Mouse (Mus musculus) forebrain, embryonic 15.5 days (tissue): ENCODE measurements around the gene Iqsec1. TPM values are rescaled to one million over a fixed set of nuclear protein-coding genes. Genes with fewer than 3 reads are reported as not detected.

Experiments used
- ATAC-seq: fragments of 200-750 bp; cut with Nextera tagmentation; replicated peaks from 2 replicates; pipeline ENCODE4 v1.8.0; 2017; ENCODE audit warnings: mild to moderate bottlenecking, moderate TSS enrichment, moderate library complexity
- H3K27ac ChIP-seq: fragments of 300-500 bp; sonication (generic); replicated peaks from 2 replicates; pipeline ENCODE4 v1.5.1; 2015; ENCODE audit warnings: mild to moderate bottlenecking, inconsistent platforms
- H3K27me3 ChIP-seq: fragments of 300-500 bp; sonication (generic); 2 replicates; pipeline ENCODE4 v1.6.1; 2015; ENCODE audit warnings: inconsistent platforms
- H3K36me3 ChIP-seq: fragments of 300-500 bp; sonication (generic); 2 replicates; pipeline ENCODE4 v1.6.1; 2015; ENCODE audit warnings: mild to moderate bottlenecking, inconsistent platforms
- H3K4me1 ChIP-seq: fragments of 300-500 bp; sonication (generic); 2 replicates; pipeline ENCODE4 v1.6.1; 2015; ENCODE audit warnings: inconsistent platforms
- H3K4me2 ChIP-seq: fragments of 300-500 bp; sonication (generic); replicated peaks from 2 replicates; pipeline ENCODE4 v1.6.1; 2015; ENCODE audit warnings: mild to moderate bottlenecking, inconsistent platforms
- H3K4me3 ChIP-seq: fragments of 300-500 bp; sonication (generic); 2 replicates; pipeline ENCODE4 v1.5.1; 2015; ENCODE audit warnings: mild to moderate bottlenecking, inconsistent platforms
- H3K9ac ChIP-seq: fragments of 300-500 bp; sonication (generic); replicated peaks from 2 replicates; pipeline ENCODE4 v1.6.1; 2015; ENCODE audit warnings: mild to moderate bottlenecking, inconsistent platforms
- H3K9me3 ChIP-seq: fragments of 300-500 bp; sonication (generic); 2 replicates; pipeline ENCODE4 v1.6.1; 2016; ENCODE audit warnings: inconsistent platforms
- WGBS: fragments of 180-500 bp; shearing (Covaris S2); methylation state at CpG from one replicate; pipeline ENCODE4 v1.1.7; 2015; ENCODE audit warnings: mixed read lengths; 5-methylcytosine and 5-hydroxymethylcytosine counted together
- polyA plus RNA-seq: library from polyadenylated mRNA; unstranded; fragments of >200 nt; fragmentation: Nextera tagmentation; extraction: Ambion mirVana; gene quantifications from 2 replicates; pipeline ENCODE4 v1.2.1, GENCODE M21; 2015

Gene Iqsec1
- polyA plus RNA-seq, 1 experiment from 2014 or later: 16.3 TPM

DNA sequence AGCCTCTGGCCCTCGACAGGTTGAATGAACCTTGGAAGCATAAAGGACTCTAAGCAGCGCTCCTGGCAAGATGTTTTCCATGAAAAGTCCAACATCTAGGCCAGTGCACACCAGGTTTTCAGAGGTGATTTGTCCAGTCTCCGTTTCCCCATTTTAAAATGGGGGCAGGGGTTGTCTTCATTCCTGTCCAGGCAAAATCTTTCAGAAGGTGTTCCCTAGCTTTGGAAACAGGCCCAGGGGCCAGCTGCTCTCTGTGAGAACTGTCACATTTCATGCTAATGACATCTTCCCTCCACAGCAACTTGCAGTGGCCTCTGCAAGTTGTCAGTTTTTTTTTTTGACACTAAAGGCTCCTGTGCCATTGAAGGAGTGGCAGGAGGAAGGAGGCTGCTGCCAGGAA lies 180.4 kb downstream of the Iqsec1 start:
- peak overlapping the region; percentile 50 for H3K4me2 ChIP-seq
- no peak overlapping the region for H3K4me3 ChIP-seq
- 33% methylated on average over 3 of the region's 3 CpGs for whole genome bisulfite sequencing
- ATAC-seq: no peak
- H3K9me3 ChIP-seq: no peaks in the 10 kb centered on the region
- no peak overlapping the region for H3K27ac ChIP-seq
- peaks cover 54% of the 10 kb centered on the region for H3K4me1 ChIP-seq
- no peaks in the 10 kb centered on the region for H3K36me3 ChIP-seq
- peak overlapping the region; percentile 9; the same call in 1 of the 2 replicates for H3K9ac ChIP-seq
- H3K27me3 ChIP-seq: no peaks in the 10 kb centered on the region

DNA sequence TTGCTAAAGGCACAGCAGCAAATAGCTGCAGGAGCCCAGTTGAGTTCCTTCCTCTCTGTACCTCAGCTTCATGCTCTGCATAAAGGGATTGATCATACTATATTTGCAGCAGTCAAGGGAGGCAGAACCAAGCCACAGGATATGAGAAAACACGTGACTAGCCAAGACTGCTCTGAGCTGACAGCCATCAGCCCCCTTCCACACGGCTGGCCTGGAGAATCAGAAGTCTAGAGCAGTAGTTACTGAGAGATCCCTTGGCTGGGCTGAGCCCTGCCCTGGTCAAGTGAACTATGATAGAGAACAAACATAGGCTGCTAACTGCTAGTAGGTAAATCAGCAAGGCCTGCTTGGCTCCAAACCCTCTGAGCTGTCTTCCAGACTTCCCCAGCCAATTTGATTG lies 180.9 kb downstream of the Iqsec1 start:
- no peak for ATAC-seq
- H3K4me1 ChIP-seq: peaks cover 56% of the 10 kb centered on the region
- H3K27me3 ChIP-seq: no peaks in the 10 kb centered on the region
- no peak overlapping the region for H3K9ac ChIP-seq
- no peak overlapping the region for H3K27ac ChIP-seq
- H3K4me2 ChIP-seq: peak overlapping the region; percentile 50; the same call in 1 of the 2 replicates
- 42% methylated on average over 2 of the region's 2 CpGs for WGBS
- H3K4me3 ChIP-seq: no peak overlapping the region
- no peaks in the 10 kb centered on the region for H3K9me3 ChIP-seq
- H3K36me3 ChIP-seq: no peaks in the 10 kb centered on the region

DNA sequence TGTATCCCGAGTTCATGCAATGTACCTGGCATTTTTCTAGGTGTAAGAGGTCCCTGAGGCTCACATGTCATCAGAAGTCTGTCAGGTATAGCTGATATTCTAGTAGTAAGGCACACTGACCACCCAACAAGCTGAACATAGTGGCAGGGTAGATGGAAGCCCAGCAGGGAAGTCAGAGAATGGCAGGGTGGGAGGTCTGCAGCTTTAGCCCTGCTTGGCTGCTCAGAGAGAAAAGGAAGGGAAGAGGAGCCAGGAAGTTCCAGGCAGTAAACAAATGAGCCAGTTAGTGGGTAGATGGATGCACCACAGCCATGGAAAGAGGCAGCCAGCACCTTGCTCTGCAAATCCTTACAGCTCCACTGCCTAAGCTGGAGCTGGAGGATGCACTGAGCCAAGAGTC lies 181.7 kb downstream of the Iqsec1 start:
- Histone ChIP-seq H3K36me3 (no peaks in the 10 kb centered on the region), H3K4me2 (no peak overlapping the region), H3K9ac (no peak overlapping the region), H3K9me3 (no peaks in the 10 kb centered on the region), H3K27me3 (no peaks in the 10 kb centered on the region), H3K4me1 (peaks cover 59% of the 10 kb centered on the region), H3K27ac (no peak overlapping the region), H3K4me3 (no peak overlapping the region)
- WGBS: 69% methylated on average over 1 of the region's 1 CpGs
- ATAC-seq: no peak

DNA sequence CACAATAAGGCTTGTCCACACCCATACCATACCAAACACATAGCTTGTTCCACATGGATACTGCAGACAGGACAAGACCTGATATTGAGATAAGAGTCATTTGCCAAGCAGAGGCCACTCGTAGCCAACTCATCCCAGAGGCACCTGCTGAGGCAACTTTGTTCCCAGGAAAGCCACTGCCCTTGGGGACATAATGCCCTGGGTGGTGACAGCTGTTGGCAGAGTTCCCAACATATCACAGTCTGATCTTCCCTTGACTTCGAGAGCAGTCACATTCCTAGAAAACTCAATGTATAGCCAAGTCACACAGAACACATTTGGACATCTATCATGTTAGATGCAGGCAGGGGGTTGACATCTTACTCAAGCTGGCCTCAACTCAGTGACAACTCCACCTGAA lies 183.4 kb downstream of the Iqsec1 start:
- Histone ChIP-seq H3K27me3 (no peaks in the 10 kb centered on the region), H3K36me3 (no peaks in the 10 kb centered on the region), H3K4me3 (no peak overlapping the region), H3K27ac (no peak overlapping the region), H3K9ac (no peak overlapping the region), H3K4me1 (peaks cover 46% of the 10 kb centered on the region), H3K9me3 (no peaks in the 10 kb centered on the region), H3K4me2 (no peak overlapping the region)
- 73% methylated on average over 2 of the region's 2 CpGs for WGBS
- no peak for ATAC-seq

GRCm38 (mm10) chr6:90804646-90805045 lies 183.8 kb downstream of the Iqsec1 start:
- H3K9me3 ChIP-seq: no peaks in the 10 kb centered on the region
- H3K4me3 ChIP-seq: no peak overlapping the region
- H3K27me3 ChIP-seq: no peaks in the 10 kb centered on the region
- H3K9ac ChIP-seq: no peak overlapping the region
- no peak for ATAC-seq
- H3K4me2 ChIP-seq: no peak overlapping the region
- peaks cover 42% of the 10 kb centered on the region for H3K4me1 ChIP-seq
- H3K36me3 ChIP-seq: no peaks in the 10 kb centered on the region
- no peak overlapping the region for H3K27ac ChIP-seq

- H3K4me2 ChIP-seq: no peak overlapping the region
- H3K9me3 ChIP-seq: no peaks in the 10 kb centered on the region
- H3K9ac ChIP-seq: no peak overlapping the region
- peak; percentile 48 for ATAC-seq
- no peaks in the 10 kb centered on the region for H3K27me3 ChIP-seq
- no peak overlapping the region for H3K4me3 ChIP-seq
- 59% methylated on average over 8 of the region's 8 CpGs for WGBS
- H3K36me3 ChIP-seq: no peaks in the 10 kb centered on the region
- H3K27ac ChIP-seq: peak overlapping the region; percentile 66
- peaks cover 21% of the 10 kb centered on the region for H3K4me1 ChIP-seq
Measured at GRCm38 (mm10) chr6:90802604-90803003, 185.9 kb downstream of the Iqsec1 start.

DNA sequence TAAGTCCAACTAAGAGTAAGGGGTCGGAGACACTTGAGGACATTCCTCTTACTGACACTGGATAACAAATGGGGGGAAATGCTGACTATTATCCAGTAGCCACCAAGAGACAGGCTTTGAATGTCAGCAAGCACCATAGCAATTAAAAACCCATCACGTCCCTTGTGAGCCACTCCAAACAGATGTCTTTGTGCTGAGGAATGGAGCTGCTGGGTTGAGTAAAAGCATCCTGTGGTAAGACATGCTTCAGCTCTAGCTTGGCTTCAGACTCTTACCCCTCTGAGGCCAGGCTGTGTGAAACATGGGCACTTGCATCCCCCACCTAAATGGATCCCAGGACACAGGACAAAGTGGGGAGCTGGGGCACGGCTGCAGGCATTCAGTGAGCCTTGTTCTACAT lies 186.4 kb downstream of the Iqsec1 start:
- Histone ChIP-seq H3K27me3 (no peaks in the 10 kb centered on the region), H3K4me1 (peaks cover 17% of the 10 kb centered on the region), H3K9me3 (no peaks in the 10 kb centered on the region), H3K27ac (peak overlapping the region; percentile 66; the same call in 1 of the 2 replicates), H3K9ac (no peak overlapping the region), H3K4me2 (no peak overlapping the region), H3K4me3 (no peak overlapping the region), H3K36me3 (no peaks in the 10 kb centered on the region)
- 61% methylated on average over 3 of the region's 3 CpGs for WGBS
- ATAC-seq: no peak

GRCm38 (mm10) chr6:90800825-90801224 lies 187.7 kb downstream of the Iqsec1 start:
- Histone ChIP-seq H3K27me3 (no peaks in the 10 kb centered on the region), H3K4me1 (peaks cover 11% of the 10 kb centered on the region), H3K36me3 (no peaks in the 10 kb centered on the region), H3K27ac (no peak overlapping the region), H3K9me3 (no peaks in the 10 kb centered on the region), H3K9ac (no peak overlapping the region), H3K4me3 (no peak overlapping the region), H3K4me2 (no peak overlapping the region)
- no peak for ATAC-seq
- 91% methylated on average over 2 of the region's 2 CpGs for WGBS

DNA sequence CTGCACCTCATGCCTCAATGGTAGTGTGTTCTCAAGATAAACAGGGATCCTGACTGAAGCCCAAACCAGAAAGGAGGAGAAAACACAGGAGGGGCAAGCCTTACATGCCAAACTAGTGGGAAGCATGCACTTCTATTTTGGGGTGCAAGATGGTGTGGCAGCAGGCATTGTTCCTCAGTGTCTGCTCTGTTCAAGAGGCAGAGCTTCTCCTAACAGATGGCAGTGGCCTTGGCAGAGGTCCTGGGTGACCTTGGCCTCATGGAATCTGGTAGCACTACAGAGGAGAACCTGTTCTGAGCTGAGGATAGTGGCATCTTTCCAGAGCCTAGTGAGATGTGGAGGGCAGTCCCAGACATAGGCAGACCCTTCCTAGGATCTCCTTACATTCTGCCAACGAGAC lies 189.4 kb downstream of the Iqsec1 start:
- Histone ChIP-seq H3K27me3 (no peaks in the 10 kb centered on the region), H3K9me3 (no peaks in the 10 kb centered on the region), H3K4me3 (no peak overlapping the region), H3K9ac (no peak overlapping the region), H3K4me2 (no peak overlapping the region), H3K36me3 (no peaks in the 10 kb centered on the region), H3K4me1 (peaks cover 11% of the 10 kb centered on the region), H3K27ac (no peak overlapping the region)
- ATAC-seq: no peak
- 85% methylated on average over 1 of the region's 1 CpGs for WGBS

DNA sequence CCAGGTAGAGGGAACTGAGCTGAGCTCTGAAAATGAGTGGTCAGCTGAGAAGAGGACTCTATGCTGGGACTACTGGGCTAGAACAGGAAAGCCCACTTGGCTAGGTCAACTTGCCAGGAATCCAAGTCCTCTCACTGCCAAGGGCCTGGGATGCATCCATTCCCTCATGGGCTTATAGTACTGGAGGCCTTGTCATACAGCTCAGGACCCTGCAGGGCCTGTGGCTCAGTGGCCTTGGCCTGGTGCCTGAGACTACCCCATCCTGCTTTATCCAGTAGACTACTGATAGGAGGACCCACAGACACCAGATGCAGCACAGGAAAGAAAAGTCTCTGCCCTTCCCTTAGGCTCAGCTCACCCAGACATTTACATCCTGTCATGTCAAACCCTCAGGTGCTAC lies 190.3 kb downstream of the Iqsec1 start:
- no peaks in the 10 kb centered on the region for H3K27me3 ChIP-seq
- H3K9me3 ChIP-seq: no peaks in the 10 kb centered on the region
- ATAC-seq: no peak
- H3K9ac ChIP-seq: no peak overlapping the region
- peaks cover 11% of the 10 kb centered on the region for H3K4me1 ChIP-seq
- H3K36me3 ChIP-seq: no peaks in the 10 kb centered on the region
- no peak overlapping the region for H3K27ac ChIP-seq
- no peak overlapping the region for H3K4me2 ChIP-seq
- no peak overlapping the region for H3K4me3 ChIP-seq

DNA sequence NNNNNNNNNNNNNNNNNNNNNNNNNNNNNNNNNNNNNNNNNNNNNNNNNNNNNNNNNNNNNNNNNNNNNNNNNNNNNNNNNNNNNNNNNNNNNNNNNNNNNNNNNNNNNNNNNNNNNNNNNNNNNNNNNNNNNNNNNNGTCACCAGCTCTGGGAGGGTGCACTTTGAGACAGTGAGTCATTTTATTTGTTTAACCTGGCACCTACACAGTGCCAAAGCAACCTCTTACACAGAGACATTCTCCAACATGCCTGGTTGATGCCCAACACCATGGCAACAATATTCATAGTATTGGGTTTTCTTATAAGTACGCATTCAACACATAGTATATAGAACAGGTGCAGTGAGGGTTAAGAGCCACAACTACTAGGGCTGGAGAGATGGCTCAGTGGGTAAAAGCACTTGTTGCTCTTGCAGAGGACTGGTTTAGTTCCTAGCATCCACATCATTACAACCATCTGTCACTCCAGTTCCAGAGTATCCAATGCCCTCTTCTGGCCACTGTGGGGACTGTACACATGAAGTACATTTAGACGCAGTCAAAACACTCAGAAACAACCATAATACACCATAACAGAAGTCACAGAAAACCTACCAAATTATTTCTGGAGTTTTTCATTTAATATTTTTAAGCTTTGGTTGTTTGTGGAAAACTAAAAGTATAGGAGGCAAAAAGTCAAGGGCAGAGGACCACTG lies 191.4 kb downstream of the Iqsec1 start:
- H3K4me1 ChIP-seq: peaks cover 2% of the 10 kb centered on the region
- no peak overlapping the region for H3K4me2 ChIP-seq
- no peak overlapping the region for H3K4me3 ChIP-seq
- no peak overlapping the region for H3K27ac ChIP-seq
- WGBS: 95% methylated on average over 2 of the region's 2 CpGs
- H3K27me3 ChIP-seq: no peaks in the 10 kb centered on the region
- no peaks in the 10 kb centered on the region for H3K36me3 ChIP-seq
- no peaks in the 10 kb centered on the region for H3K9me3 ChIP-seq
- ATAC-seq: no peak
- no peak overlapping the region for H3K9ac ChIP-seq

- Histone ChIP-seq H3K9ac (no peak overlapping the region), H3K27me3 (no peaks in the 10 kb centered on the region), H3K4me2 (no peak overlapping the region), H3K9me3 (no peaks in the 10 kb centered on the region), H3K36me3 (no peaks in the 10 kb centered on the region), H3K4me1 (peaks cover 16% of the 10 kb centered on the region), H3K4me3 (no peak overlapping the region), H3K27ac (no peak overlapping the region)
- ATAC-seq: no peak
Measured at GRCm38 (mm10) chr6:90790901-90791300, 197.6 kb downstream of the Iqsec1 start.

- no peaks in the 10 kb centered on the region for H3K27me3 ChIP-seq
- H3K36me3 ChIP-seq: no peaks in the 10 kb centered on the region
- H3K4me2 ChIP-seq: no peak overlapping the region
- peaks cover 22% of the 10 kb centered on the region for H3K4me1 ChIP-seq
- WGBS: 27% methylated on average over 5 of the region's 5 CpGs
- H3K27ac ChIP-seq: no peak overlapping the region
- no peak for ATAC-seq
- H3K4me3 ChIP-seq: no peak overlapping the region
- no peaks in the 10 kb centered on the region for H3K9me3 ChIP-seq
- H3K9ac ChIP-seq: no peak overlapping the region
Measured at GRCm38 (mm10) chr6:90789520-90789919, 199.0 kb downstream of the Iqsec1 start.
